Mouse (Mus musculus): ENCODE data around the gene Vcan.

The Vcan gene

GRCm38 (mm10) chr13:89720497-89720896 is 21.8 kb downstream of the Vcan start:
- DNase-seq: no peak

GRCm38 (mm10) chr13:89709497-89710201 is 32.7 kb downstream of the Vcan start:
- DNase-seq: no peak

GRCm38 (mm10) chr13:89708151-89708927 is 34.0 kb downstream of the Vcan start:
- DNase-seq: no peak

- DNase-seq: no peak
Measured at GRCm38 (mm10) chr13:89702395-89702794, 39.9 kb downstream of the Vcan start.

GRCm38 (mm10) chr13:89699998-89700555 is 42.2 kb downstream of the Vcan start:
- DNase-seq: no peak

GRCm38 (mm10) chr13:89692597-89692996 is 49.7 kb downstream of the Vcan start:
- DNase-seq: no peak

GRCm38 (mm10) chr13:89683490-89683889 is 58.8 kb downstream of the Vcan start:
- no peak for DNase-seq

- no peak for DNase-seq
Measured at GRCm38 (mm10) chr13:89682254-89682653, 60.1 kb downstream of the Vcan start.

- DNase-seq: no peak
Measured at GRCm38 (mm10) chr13:89679756-89680155, 62.6 kb downstream of the Vcan start.

- DNase-seq: no peak
Measured at GRCm38 (mm10) chr13:89670505-89670904, 71.8 kb downstream of the Vcan start.

- no peak for DNase-seq
Measured at GRCm38 (mm10) chr13:89668981-89669880, 73.1 kb downstream of the Vcan start.

- no peak for DNase-seq
Measured at GRCm38 (mm10) chr13:89668069-89668468, 74.2 kb downstream of the Vcan start.

GRCm38 (mm10) chr13:89661688-89662087 is 80.6 kb downstream of the Vcan start:
- DNase-seq: no peak

- no peak for DNase-seq
Measured at GRCm38 (mm10) chr13:89657046-89657445, 85.3 kb downstream of the Vcan start.

GRCm38 (mm10) chr13:89653279-89653678 is 89.0 kb downstream of the Vcan start:
- DNase-seq: no peak

GRCm38 (mm10) chr13:89652773-89653172 is 89.5 kb downstream of the Vcan start:
- no peak for DNase-seq

- no peak for DNase-seq
Measured at GRCm38 (mm10) chr13:89645589-89645988, 96.7 kb downstream of the Vcan start.

GRCm38 (mm10) chr13:89637012-89637411 is 105.3 kb downstream of the Vcan start:
- no peak for DNase-seq

GRCm38 (mm10) chr13:89634137-89634683 is 108.1 kb downstream of the Vcan start:
- no peak for DNase-seq

GRCm38 (mm10) chr13:89619064-89619463 is 123.2 kb downstream of the Vcan start:
- DNase-seq: no peak

GRCm38 (mm10) chr13:89607399-89607798 is 134.9 kb downstream of the Vcan start:
- no peak for DNase-seq

All from cerebellum, adult 11-12 months (tissue).